Mouse (Mus musculus): Measurements from ENCODE around the gene Eefsec.

Gene Eefsec

GRCm38 (mm10) chr6:88446063-88447002 is at the start of gene Eefsec:
Gene Eefsec (minus strand): TSS chr6:88446539.
- DNase-seq (ENCODE audit: low spot score) = peak; percentile 58

GRCm38 (mm10) chr6:88493712-88494111 is 47.4 kb upstream of the Eefsec start:
- DNase-seq (ENCODE audit: low spot score) = no peak

GRCm38 (mm10) chr6:88490629-88491354 is 44.5 kb upstream of the Eefsec start:
- DNase-seq (ENCODE audit: low spot score) = peak; percentile 21

GRCm38 (mm10) chr6:88489834-88490233 is 43.5 kb upstream of the Eefsec start:
- DNase-seq (ENCODE audit: low spot score) = no peak

GRCm38 (mm10) chr6:88489026-88489425 is 42.7 kb upstream of the Eefsec start:
- DNase-seq (ENCODE audit: low spot score) = no peak

GRCm38 (mm10) chr6:88486893-88487292 is 40.6 kb upstream of the Eefsec start:
- DNase-seq (ENCODE audit: low spot score) = peak; percentile 58

GRCm38 (mm10) chr6:88485378-88485777 is 39.0 kb upstream of the Eefsec start:
- DNase-seq (ENCODE audit: low spot score) = no peak

- DNase-seq (ENCODE audit: low spot score) = no peak
Observed at GRCm38 (mm10) chr6:88483913-88484312, 37.6 kb upstream of the Eefsec start.

- DNase-seq (ENCODE audit: low spot score) = no peak
Observed at GRCm38 (mm10) chr6:88483111-88483510, 36.8 kb upstream of the Eefsec start.

GRCm38 (mm10) chr6:88480421-88480820 is 34.1 kb upstream of the Eefsec start:
- DNase-seq (ENCODE audit: low spot score) = no peak

- DNase-seq (ENCODE audit: low spot score) = no peak
Observed at GRCm38 (mm10) chr6:88469878-88470277, 23.5 kb upstream of the Eefsec start.

- peak; percentile 89 for DNase-seq (ENCODE audit: low spot score)
Observed at GRCm38 (mm10) chr6:88465181-88465920, 19.0 kb upstream of the Eefsec start, which contains the start of gene Ruvbl1. Gene Ruvbl1 (plus strand): TSS chr6:88465409.

- no peak for DNase-seq (ENCODE audit: low spot score)
Observed at GRCm38 (mm10) chr6:88454545-88454944, 8.2 kb upstream of the Eefsec start.

- DNase-seq (ENCODE audit: low spot score) = no peak
Observed at GRCm38 (mm10) chr6:88447454-88447853, 1.1 kb upstream of the Eefsec start.

GRCm38 (mm10) chr6:88445661-88446060 is 678 bp downstream of the Eefsec start:
- DNase-seq (ENCODE audit: low spot score) = no peak

- no peak for DNase-seq (ENCODE audit: low spot score)
Observed at GRCm38 (mm10) chr6:88444076-88444750, 2.1 kb downstream of the Eefsec start.

- DNase-seq (ENCODE audit: low spot score) = no peak
Observed at GRCm38 (mm10) chr6:88443446-88443845, 2.9 kb downstream of the Eefsec start.

GRCm38 (mm10) chr6:88442551-88442950 is 3.8 kb downstream of the Eefsec start:
- no peak for DNase-seq (ENCODE audit: low spot score)

GRCm38 (mm10) chr6:88439056-88439455 is 7.3 kb downstream of the Eefsec start:
- no peak for DNase-seq (ENCODE audit: low spot score)

GRCm38 (mm10) chr6:88435609-88436008 is 10.7 kb downstream of the Eefsec start:
- DNase-seq (ENCODE audit: low spot score) = no peak

GRCm38 (mm10) chr6:88431202-88431601 is 15.1 kb downstream of the Eefsec start:
- DNase-seq (ENCODE audit: low spot score) = no peak
